Mouse (Mus musculus): ENCODE results near the gene Cacnb4. TPM values are rescaled to one million over a fixed set of nuclear protein-coding genes. Genes with fewer than 3 reads are reported as not detected.

The Cacnb4 gene
- total and polyA plus RNA-seq, 2 experiments from 2014 or later, result 13.3 to 13.7 TPM

- WGBS, result 75% methylated on average over 20 of the region's 20 CpGs
- peaks cover 12% of the 10 kb centered on the region for H3K4me1 ChIP-seq (ENCODE audit: insufficient read depth)
- H3K27ac ChIP-seq (ENCODE audit: low read depth, low read length), result no peak overlapping the region
- TF ChIP-seq CTCF (IDR thresholded peaks at IDR 0.05; ENCODE audit: low read depth), result no peak
- peak; percentile 35 for DNase-seq
- no peaks in the 10 kb centered on the region for H3K9me3 ChIP-seq (ENCODE audit: low read length)
- H3K27me3 ChIP-seq (ENCODE audit: insufficient read depth, low read length), result no peaks in the 10 kb centered on the region
- peak overlapping the region; percentile 61 for H3K4me2 ChIP-seq (ENCODE audit: low read depth)
- peak overlapping the region; percentile 50 for H3K4me3 ChIP-seq (ENCODE audit: low read depth, low read length)
- ATAC-seq, result no peak
- 0 out of 2 replicates have a peak overlapping the region, but pooled peaks have one; percentile 58 for H3K9ac ChIP-seq
- no peaks in the 10 kb centered on the region for H3K36me3 ChIP-seq (ENCODE audit: insufficient read depth)
These were observed 120.2 kb downstream of the Cacnb4 start for GRCm38 (mm10) chr2:52556298-52556960.

DNA sequence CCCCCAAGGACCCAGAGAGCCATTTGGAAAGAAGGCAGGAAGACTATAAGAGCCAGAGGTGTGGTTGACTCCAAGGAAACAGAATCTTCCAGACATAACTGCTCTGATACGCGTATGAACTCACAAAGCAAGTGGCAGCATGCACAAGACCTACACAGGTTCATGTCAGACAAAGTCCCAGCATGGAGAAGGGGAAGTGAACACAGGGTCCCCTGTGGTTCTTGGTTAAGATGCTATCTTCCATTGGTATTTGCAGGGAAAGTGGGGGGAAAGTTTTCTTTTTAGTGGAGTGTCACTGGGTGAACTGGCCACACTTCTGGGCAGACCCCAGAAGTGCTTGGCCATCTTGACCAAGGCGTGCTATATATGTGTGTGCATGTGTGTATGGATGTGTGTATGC is 128.2 kb downstream of the Cacnb4 start:
- DNase-seq (no peak), ATAC-seq (no peak)
- Histone ChIP-seq H3K4me3 (ENCODE audit: low read depth, low read length) (no peak overlapping the region), H3K9ac (no peak overlapping the region), H3K27me3 (ENCODE audit: insufficient read depth, low read length) (no peaks in the 10 kb centered on the region), H3K27ac (ENCODE audit: low read depth, low read length) (no peak overlapping the region), H3K4me1 (ENCODE audit: insufficient read depth) (no peaks in the 10 kb centered on the region), H3K4me2 (ENCODE audit: low read depth) (no peak overlapping the region), H3K9me3 (ENCODE audit: low read length) (no peaks in the 10 kb centered on the region), H3K36me3 (ENCODE audit: insufficient read depth) (no peaks in the 10 kb centered on the region)
- no peak for TF ChIP-seq CTCF (IDR thresholded peaks at IDR 0.05; ENCODE audit: low read depth)
- 98% methylated on average over 3 of the region's 3 CpGs for WGBS

GRCm38 (mm10) chr2:52547331-52547730 is 129.3 kb downstream of the Cacnb4 start:
- WGBS, result 76% methylated on average over 11 of the region's 11 CpGs
- Histone ChIP-seq H3K4me2 (ENCODE audit: low read depth) (no peak overlapping the region), H3K9ac (no peak overlapping the region), H3K27ac (ENCODE audit: low read depth, low read length) (no peak overlapping the region), H3K9me3 (ENCODE audit: low read length) (no peaks in the 10 kb centered on the region), H3K27me3 (ENCODE audit: insufficient read depth, low read length) (no peaks in the 10 kb centered on the region), H3K4me3 (ENCODE audit: low read depth, low read length) (no peak overlapping the region), H3K4me1 (ENCODE audit: insufficient read depth) (no peaks in the 10 kb centered on the region), H3K36me3 (ENCODE audit: insufficient read depth) (no peaks in the 10 kb centered on the region)
- ATAC-seq, result no peak
- TF ChIP-seq CTCF (IDR thresholded peaks at IDR 0.05; ENCODE audit: low read depth), result no peak
- no peak for DNase-seq

DNA sequence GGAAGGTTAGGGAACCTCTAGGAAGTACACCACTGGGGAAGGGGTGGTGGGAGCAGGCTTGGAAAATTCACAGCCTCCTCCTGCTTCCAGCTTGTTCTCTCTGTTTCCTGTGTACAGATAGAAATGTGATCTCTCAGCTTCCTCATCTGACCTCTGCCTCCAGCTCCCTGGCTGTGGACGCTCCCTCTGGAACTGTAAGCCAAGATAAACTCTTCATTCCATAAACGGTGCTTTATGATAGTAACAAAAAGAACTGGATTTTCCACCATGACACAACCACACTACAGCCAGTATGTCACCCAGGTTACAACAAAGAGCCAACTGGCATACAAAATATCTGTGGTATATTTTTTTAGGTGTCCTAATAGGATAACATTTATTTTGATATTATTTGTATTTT is 132.1 kb downstream of the Cacnb4 start:
- Histone ChIP-seq H3K27me3 (ENCODE audit: insufficient read depth, low read length) (no peaks in the 10 kb centered on the region), H3K4me1 (ENCODE audit: insufficient read depth) (no peaks in the 10 kb centered on the region), H3K9ac (no peak overlapping the region), H3K4me2 (ENCODE audit: low read depth) (no peak overlapping the region), H3K36me3 (ENCODE audit: insufficient read depth) (no peaks in the 10 kb centered on the region), H3K9me3 (ENCODE audit: low read length) (no peaks in the 10 kb centered on the region), H3K27ac (ENCODE audit: low read depth, low read length) (no peak overlapping the region), H3K4me3 (ENCODE audit: low read depth, low read length) (no peak overlapping the region)
- WGBS, result 90% methylated on average over 2 of the region's 2 CpGs
- DNase-seq (no peak), ATAC-seq (no peak)
- no peak for TF ChIP-seq CTCF (IDR thresholded peaks at IDR 0.05; ENCODE audit: low read depth)

DNA sequence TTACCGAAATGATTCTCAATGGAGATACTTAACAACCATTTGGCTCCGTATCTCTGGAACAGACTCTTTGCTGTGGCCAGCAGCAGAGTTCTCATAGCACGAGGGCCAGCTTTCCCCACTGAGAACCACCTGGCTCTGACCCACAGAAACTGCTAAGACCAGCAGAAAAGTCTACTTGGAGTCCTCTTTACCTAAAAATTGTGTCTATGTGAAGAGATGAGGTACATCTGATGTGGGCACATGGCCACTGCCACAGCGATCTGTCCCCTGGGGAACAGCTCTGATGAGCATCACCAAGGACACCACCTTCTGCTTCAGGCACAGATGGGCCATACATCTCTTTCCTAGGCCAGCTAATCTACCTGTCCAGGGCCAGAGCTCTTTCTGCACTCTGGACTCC is 135.6 kb downstream of the Cacnb4 start:
- no peaks in the 10 kb centered on the region for H3K27me3 ChIP-seq (ENCODE audit: insufficient read depth, low read length)
- H3K9me3 ChIP-seq (ENCODE audit: low read length), result no peaks in the 10 kb centered on the region
- H3K4me1 ChIP-seq (ENCODE audit: insufficient read depth), result no peaks in the 10 kb centered on the region
- no peak overlapping the region for H3K9ac ChIP-seq
- no peak overlapping the region for H3K27ac ChIP-seq (ENCODE audit: low read depth, low read length)
- ATAC-seq (no peak), DNase-seq (no peak)
- H3K36me3 ChIP-seq (ENCODE audit: insufficient read depth), result no peaks in the 10 kb centered on the region
- H3K4me2 ChIP-seq (ENCODE audit: low read depth), result no peak overlapping the region
- no peak overlapping the region for H3K4me3 ChIP-seq (ENCODE audit: low read depth, low read length)
- WGBS, result 94% methylated on average over 4 of the region's 4 CpGs
- no peak for TF ChIP-seq CTCF (IDR thresholded peaks at IDR 0.05; ENCODE audit: low read depth)

- H3K27ac ChIP-seq (ENCODE audit: low read depth, low read length), result no peak overlapping the region
- H3K36me3 ChIP-seq (ENCODE audit: insufficient read depth), result no peaks in the 10 kb centered on the region
- WGBS, result 86% methylated on average over 6 of the region's 6 CpGs
- no peaks in the 10 kb centered on the region for H3K4me1 ChIP-seq (ENCODE audit: insufficient read depth)
- no peak for ATAC-seq
- no peak for TF ChIP-seq CTCF (IDR thresholded peaks at IDR 0.05; ENCODE audit: low read depth)
- no peaks in the 10 kb centered on the region for H3K27me3 ChIP-seq (ENCODE audit: insufficient read depth, low read length)
- H3K9ac ChIP-seq, result no peak overlapping the region
- no peaks in the 10 kb centered on the region for H3K9me3 ChIP-seq (ENCODE audit: low read length)
- no peak for DNase-seq
- no peak overlapping the region for H3K4me2 ChIP-seq (ENCODE audit: low read depth)
- H3K4me3 ChIP-seq (ENCODE audit: low read depth, low read length), result no peak overlapping the region
These were observed 137.3 kb downstream of the Cacnb4 start for GRCm38 (mm10) chr2:52539318-52539717.

DNA sequence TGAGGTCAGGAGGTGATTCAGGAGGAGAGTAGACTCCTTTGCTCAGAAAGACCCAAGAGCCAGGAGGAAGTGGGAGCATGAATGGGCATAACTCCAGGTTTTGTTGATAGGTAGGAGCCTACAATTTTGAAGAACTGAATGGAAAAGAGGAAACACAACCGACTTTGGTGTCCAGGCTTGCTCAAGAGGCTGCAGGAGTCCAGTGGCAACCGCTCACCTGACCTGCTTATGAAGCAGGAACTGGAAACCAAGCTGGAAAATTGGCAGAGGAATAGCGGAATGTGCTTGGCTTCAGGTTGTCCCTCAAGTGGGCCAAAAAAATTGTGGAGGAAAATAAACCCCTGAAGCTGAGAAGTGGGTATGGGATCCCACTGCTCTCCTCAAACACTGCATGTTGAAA is 139.0 kb downstream of the Cacnb4 start:
- Histone ChIP-seq H3K4me2 (ENCODE audit: low read depth) (no peak overlapping the region), H3K9ac (no peak overlapping the region), H3K4me3 (ENCODE audit: low read depth, low read length) (no peak overlapping the region), H3K4me1 (ENCODE audit: insufficient read depth) (no peaks in the 10 kb centered on the region), H3K9me3 (ENCODE audit: low read length) (no peaks in the 10 kb centered on the region), H3K27ac (ENCODE audit: low read depth, low read length) (no peak overlapping the region), H3K36me3 (ENCODE audit: insufficient read depth) (no peaks in the 10 kb centered on the region), H3K27me3 (ENCODE audit: insufficient read depth, low read length) (no peaks in the 10 kb centered on the region)
- no peak for ATAC-seq
- DNase-seq, result no peak
- WGBS, result 92% methylated on average over 3 of the region's 3 CpGs
- TF ChIP-seq CTCF (IDR thresholded peaks at IDR 0.05; ENCODE audit: low read depth), result no peak

Data from forebrain, postnatal 0 days (tissue).